Mouse (Mus musculus): ENCODE data around the gene H2afb3.
A peak's percentile ranks its signal among the peaks of the same experiment; 100 is the strongest.
"Not testable (repeated sequence)": the region's sequence is repeated elsewhere in the genome, so short reads cannot be mapped to it uniquely, and the experiment has no call there.

The H2afb3 gene

GRCm38 (mm10) chrX:120312995-120313394 is at the start of gene H2afb3:
H2afb3 (minus strand) TSS chrX:120313095.
- DNase-seq = not testable (repeated sequence)

- no peak for DNase-seq
Observed at GRCm38 (mm10) chrX:120301469-120302175, 11.3 kb downstream of the H2afb3 start.

- DNase-seq = no peak
Observed at GRCm38 (mm10) chrX:120292832-120293750, 19.8 kb downstream of the H2afb3 start.

- DNase-seq = no peak
Observed at GRCm38 (mm10) chrX:120291696-120292095, 21.2 kb downstream of the H2afb3 start.

- DNase-seq = no peak
Observed at GRCm38 (mm10) chrX:120290900-120291280, 22.0 kb downstream of the H2afb3 start.

GRCm38 (mm10) chrX:120290011-120290899 is 22.6 kb downstream of the H2afb3 start, which contains the start of gene Pcdh11x:
Pcdh11x (plus strand) TSS chrX:120290259.
- DNase-seq = peak; percentile 28

GRCm38 (mm10) chrX:120287502-120287901 is 25.4 kb downstream of the H2afb3 start:
- DNase-seq = no peak

GRCm38 (mm10) chrX:120285522-120285921 is 27.4 kb downstream of the H2afb3 start:
- DNase-seq = no peak

All from kidney, adult 11 months (tissue).